Mouse (Mus musculus) c-Kit-negative CD71-positive TER-119-positive erythroid progenitor cells, embryonic 14.5 days (primary cell): ENCODE results near the gene Rhoc.

Source experiments
- DNase-seq: peaks from one replicate; pipeline ENCODE4 v3.0.0-alpha.2; 2013; ENCODE audit warnings: low read depth, low spot score

The Rhoc gene

DNA sequence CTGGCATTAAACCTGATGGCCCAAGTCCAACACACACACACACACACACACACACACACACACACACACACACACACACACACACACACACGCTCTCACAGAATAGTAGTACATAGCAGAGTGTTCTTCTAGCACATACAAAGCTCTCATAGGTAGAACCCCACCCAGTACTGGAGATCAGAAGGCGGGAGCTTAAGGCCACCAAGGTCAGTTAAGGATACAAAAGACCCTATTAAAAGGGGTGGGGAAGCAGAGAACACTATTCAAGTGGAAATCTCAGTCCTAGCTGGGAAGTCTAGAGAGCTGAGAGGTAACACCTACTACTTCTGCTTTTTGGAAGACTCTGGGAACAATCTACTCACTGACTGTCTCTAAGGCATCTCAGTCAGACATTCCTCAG lies 27.2 kb downstream of the Rhoc start:
- DNase-seq = no peak

DNA sequence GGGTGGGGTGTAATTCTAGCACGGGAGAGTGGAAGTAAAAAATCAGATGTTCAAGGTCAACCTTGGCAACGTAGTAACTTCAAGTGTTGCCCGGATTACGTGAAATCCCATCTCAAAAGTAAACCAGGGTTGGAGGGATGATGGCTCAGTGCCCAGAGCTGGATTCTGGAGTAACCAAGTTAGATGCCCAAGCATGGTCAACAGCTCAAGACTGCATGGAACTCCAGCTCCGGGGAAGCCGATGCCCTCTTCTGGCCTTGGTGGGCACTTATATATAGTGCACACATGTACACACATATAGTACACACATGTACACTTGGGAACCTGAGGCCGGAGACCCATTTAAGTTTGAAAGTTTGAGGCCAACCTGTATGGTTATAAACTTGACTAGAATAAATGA lies 28.0 kb downstream of the Rhoc start:
- DNase-seq = no peak

DNA sequence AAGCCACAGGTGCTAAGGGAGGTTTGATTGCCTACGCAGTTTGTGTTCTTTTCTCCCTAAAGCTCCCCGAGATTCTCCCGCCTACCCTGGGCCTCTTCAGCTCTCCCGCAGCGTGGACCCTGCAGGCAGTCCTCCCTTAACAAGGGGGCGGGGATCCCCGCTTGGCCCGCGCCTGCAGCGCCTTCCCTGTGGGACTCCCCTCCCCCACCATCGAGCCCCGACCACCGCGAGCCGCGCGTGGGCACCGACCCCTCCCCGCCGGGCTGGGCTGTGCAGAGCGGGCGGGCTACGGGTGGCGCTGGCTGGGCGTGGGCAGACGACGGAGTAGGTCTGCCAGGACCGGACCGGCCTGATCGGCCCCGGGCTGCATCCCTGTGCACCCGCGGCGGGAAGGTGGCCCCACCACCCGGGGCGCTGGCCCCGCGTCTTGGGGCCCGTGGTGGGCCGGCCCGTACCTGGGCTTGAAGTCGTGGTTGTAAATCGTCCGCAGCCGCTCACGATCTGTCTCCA lies 29.4 kb downstream of the Rhoc start:
- DNase-seq = no peak

DNA sequence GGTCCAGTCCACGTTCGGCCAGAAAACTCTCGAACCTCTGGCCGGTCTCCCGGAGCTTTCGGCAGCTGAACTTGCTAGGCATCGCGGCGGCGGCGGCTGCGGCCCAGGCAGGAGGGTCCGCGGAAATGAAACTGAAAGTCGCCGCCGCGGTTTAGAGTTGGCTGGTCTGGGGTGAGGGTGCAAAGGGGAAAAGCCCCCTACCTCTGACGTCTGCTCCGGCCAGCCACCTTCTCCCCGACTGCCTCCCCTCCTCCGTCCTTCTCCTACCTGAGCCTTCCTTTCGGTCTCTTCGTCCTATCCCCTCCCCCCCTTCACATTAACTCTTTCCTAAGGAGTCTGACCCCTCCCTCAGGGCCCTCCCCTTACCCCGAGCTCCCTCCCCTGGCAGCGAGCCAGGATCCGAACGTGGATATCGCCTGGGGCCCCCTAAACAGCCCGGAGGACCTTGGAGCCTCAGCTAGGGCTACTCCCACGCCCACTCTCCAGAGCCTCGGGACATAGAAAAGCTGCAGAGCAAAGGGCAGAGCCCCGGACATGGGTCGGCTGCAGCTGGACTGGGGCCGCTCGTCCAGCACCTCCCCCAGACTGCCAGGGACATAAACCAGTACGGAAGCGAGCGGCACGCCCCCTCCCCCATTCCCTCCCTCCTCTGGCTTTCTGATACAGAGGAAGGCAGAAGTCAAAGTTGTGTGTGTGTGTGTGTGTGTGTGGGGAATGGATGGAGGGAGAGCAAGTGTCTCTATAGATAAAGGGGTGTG lies 30.0 kb downstream of the Rhoc start, which contains the start of gene Mov10:
TSS of gene Mov10 (minus strand) at position 573 of the 758 bp plus-strand sequence.
- no peak for DNase-seq

DNA sequence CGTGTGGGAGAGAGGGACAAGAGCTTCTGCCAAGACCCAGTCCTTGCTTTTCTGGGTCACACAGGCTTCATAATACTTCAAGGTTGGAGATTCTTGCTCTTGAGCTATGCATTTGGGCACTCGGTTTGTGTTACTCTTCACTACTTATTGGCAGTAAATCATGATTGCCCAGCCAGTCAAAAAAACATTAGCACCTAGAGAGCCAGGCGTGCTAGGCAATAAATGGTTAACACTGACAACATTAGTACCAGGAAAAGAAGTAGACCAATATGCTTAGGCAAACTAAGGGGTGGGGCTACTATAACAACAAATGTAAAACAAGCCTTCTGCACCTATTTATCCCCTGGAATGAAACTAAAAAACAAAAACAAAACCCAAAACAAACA lies 30.6 kb downstream of the Rhoc start:
- no peak for DNase-seq

DNA sequence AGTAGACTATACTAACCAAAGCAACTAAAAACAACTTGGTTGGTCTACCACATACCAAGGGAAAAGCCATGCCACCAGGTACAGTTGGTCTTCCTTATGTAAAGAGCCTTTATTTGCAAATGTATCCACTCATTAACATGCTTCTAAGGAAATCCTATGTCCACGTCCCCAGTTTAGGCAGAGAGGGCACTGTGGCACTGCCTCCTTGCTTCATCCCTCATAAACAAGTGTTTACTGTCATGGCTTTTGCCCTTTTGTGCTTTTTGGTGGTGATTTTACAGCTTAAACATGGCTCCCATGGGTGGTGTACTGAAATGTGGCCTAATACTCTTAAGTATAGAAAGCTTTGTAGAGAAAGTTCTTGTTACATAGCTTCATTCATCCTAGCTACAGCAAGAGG lies 32.3 kb downstream of the Rhoc start:
- DNase-seq = no peak

DNA sequence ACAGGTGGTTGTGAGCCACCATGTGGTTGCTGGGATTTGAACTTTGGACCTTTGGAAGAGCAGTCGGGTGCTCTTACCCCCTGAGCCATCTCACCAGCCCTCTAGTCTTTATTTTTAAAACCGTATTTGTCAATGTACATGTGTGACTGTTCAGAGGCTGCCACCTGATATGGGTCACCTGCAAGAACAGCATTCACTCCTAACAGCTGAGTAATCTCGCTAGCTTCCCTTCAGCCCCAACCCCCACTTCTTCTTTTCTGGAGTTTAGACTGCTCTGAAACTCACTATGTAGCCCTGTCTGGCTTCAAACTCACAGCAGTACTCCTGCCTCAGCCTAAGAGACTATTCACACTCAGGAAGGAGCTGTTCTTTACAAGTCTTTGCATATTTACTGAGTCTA lies 34.2 kb downstream of the Rhoc start:
- DNase-seq = no peak

DNA sequence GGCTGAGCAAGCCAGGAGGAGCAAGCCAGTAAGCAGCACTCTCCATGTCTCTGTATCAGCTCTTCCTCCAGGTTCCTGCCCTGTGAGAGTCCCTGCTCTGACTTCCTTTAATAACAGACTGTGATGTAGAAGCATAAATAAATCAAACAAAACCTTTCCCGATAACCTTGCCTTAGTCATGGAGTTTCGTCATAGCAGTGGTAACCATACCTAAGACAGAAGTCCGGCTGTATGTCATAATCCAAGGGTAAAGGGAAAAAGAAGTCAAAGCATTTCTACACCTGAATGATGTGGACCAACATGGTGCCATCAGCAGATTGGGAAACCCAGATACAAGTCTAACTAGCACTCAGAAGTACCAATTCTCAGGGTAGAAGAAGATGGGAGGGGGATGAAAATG lies 47.6 kb downstream of the Rhoc start:
- no peak for DNase-seq

DNA sequence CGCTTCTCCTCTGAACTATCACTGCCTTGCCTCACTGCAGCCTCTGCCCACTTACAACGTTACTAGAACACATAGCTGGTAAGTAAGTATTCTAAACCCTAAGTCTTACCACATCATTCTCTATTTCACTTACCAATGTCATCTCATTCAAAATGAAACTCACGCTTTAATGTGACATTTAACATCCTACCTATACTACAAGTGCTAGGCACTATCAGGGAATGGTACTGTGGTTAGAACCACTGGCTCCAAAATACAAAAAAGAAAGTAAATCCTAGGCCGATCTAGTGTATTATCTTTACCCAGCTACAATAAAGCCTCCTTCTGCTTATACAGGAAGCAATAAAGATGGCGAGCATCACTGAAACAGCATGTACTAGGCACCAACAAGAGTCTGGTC lies 52.9 kb downstream of the Rhoc start:
- DNase-seq = no peak
